Mouse (Mus musculus) intestine, embryonic 14.5 days (tissue): ENCODE data around the gene Cdh1. TPM values are rescaled to one million over a fixed set of nuclear protein-coding genes. Genes with fewer than 3 reads are reported as not detected.
A peak's percentile ranks its signal among the peaks of the same experiment; 100 is the strongest.

Experiments
- ATAC-seq: fragments of 200-750 bp; cut with Nextera tagmentation; replicated peaks from 2 replicates; pipeline ENCODE4 v1.8.0; 2017; ENCODE audit warnings: low read depth, moderate number of reproducible peaks, moderate TSS enrichment, moderate library complexity; ENCODE audit not compliant: low FRiP score, low TSS enrichment
- DNase-seq: peaks from one replicate; pipeline ENCODE4 v3.0.0-alpha.2; 2018; ENCODE audit warnings: low spot score
- H3K27ac ChIP-seq: fragments of 300-500 bp; sonication (generic); 2 replicates; pipeline ENCODE4 v1.5.1; 2014; ENCODE audit warnings: low read depth, mild to moderate bottlenecking, control low read depth
- H3K27me3 ChIP-seq: fragments of 300-500 bp; sonication (generic); replicated peaks from 2 replicates; pipeline ENCODE4 v1.6.1; 2014; ENCODE audit warnings: low read length, control low read depth; ENCODE audit not compliant: control insufficient read depth, insufficient read depth
- H3K36me3 ChIP-seq: fragments of 300-500 bp; sonication (generic); 2 replicates; pipeline ENCODE4 v1.6.1; 2014; ENCODE audit warnings: low read length, control low read depth; ENCODE audit not compliant: control insufficient read depth, insufficient read depth
- H3K4me1 ChIP-seq: fragments of 300-500 bp; sonication (generic); replicated peaks from 2 replicates; pipeline ENCODE4 v1.6.1; 2014; ENCODE audit warnings: low read length, control low read depth, mixed read lengths; ENCODE audit not compliant: control insufficient read depth, insufficient read depth
- H3K4me2 ChIP-seq: fragments of 300-500 bp; sonication (generic); 2 replicates; pipeline ENCODE4 v1.6.1; 2014; ENCODE audit warnings: low read length
- H3K4me3 ChIP-seq: fragments of 300-500 bp; sonication (generic); 2 replicates; pipeline ENCODE4 v1.5.1; 2014; ENCODE audit warnings: low read depth, low read length, control low read depth, mixed read lengths
- H3K9ac ChIP-seq: fragments of 300-500 bp; sonication (generic); 2 replicates; pipeline ENCODE4 v1.6.1; 2014; ENCODE audit warnings: mild to moderate bottlenecking, low read length
- H3K9me3 ChIP-seq: fragments of 300-500 bp; sonication (generic); 2 replicates; pipeline ENCODE4 v1.6.1; 2016; ENCODE audit warnings: low read length, control low read depth; ENCODE audit not compliant: control insufficient read depth
- WGBS: fragments of 180-500 bp; shearing (Covaris S2); extraction: QIAGEN DNeasy Blood & Tissue Kit; methylation state at CpG from one replicate; pipeline ENCODE4 v1.1.7; 2014; 5-methylcytosine and 5-hydroxymethylcytosine counted together
- polyA plus RNA-seq: library from polyadenylated mRNA; unstranded; fragments of >200 nt; fragmentation: Nextera tagmentation; extraction: Ambion mirVana; gene quantifications from 2 replicates; pipeline ENCODE4 v1.2.1, GENCODE M21; 2014

Gene Cdh1
- polyA plus RNA-seq, 1 experiment from 2014 or later, result 152 TPM

- ATAC-seq (peak; percentile 90), DNase-seq (peak; percentile 67)
- Histone ChIP-seq H3K27ac (peak overlapping the region; percentile 89), H3K4me3 (no peak overlapping the region), H3K36me3 (peaks cover 18% of the 10 kb centered on the region), H3K4me2 (no peak overlapping the region), H3K9ac (no peak overlapping the region), H3K4me1 (peaks cover 12% of the 10 kb centered on the region), H3K9me3 (no peaks in the 10 kb centered on the region), H3K27me3 (no peaks in the 10 kb centered on the region)
- 27% methylated on average over 9 of the region's 9 CpGs for WGBS
Observed at GRCm38 (mm10) chr8:106704901-106705321, 101.8 kb downstream of the Cdh1 start.

- WGBS, result 80% methylated on average over 6 of the region's 6 CpGs
Observed at GRCm38 (mm10) chr8:106706194-106706593, 103.0 kb downstream of the Cdh1 start.

GRCm38 (mm10) chr8:106710002-106710401, 106.9 kb downstream of the Cdh1 start:
- Histone ChIP-seq H3K9me3 (no peaks in the 10 kb centered on the region), H3K27me3 (no peaks in the 10 kb centered on the region), H3K4me1 (peaks cover 7% of the 10 kb centered on the region; the same call in 1 of the 2 replicates), H3K9ac (no peak overlapping the region), H3K4me3 (no peak overlapping the region), H3K4me2 (no peak overlapping the region), H3K36me3 (peaks cover 13% of the 10 kb centered on the region; the same call in 1 of the 2 replicates), H3K27ac (no peak overlapping the region)
- 97% methylated on average over 2 of the region's 2 CpGs for WGBS
- no peak for DNase-seq
- ATAC-seq, result no peak

More at GRCm38 (mm10) chr8:106706194-106706593, 103.0 kb downstream of the Cdh1 start:
- DNase-seq (no peak), ATAC-seq (no peak)
- H3K4me1 ChIP-seq, result peaks cover 12% of the 10 kb centered on the region
- peak overlapping the region; percentile 89 for H3K27ac ChIP-seq
- no peaks in the 10 kb centered on the region for H3K9me3 ChIP-seq
- H3K36me3 ChIP-seq, result peaks cover 15% of the 10 kb centered on the region; the same call in 1 of the 2 replicates
- H3K9ac ChIP-seq, result no peak overlapping the region
- no peak overlapping the region for H3K4me3 ChIP-seq
- no peaks in the 10 kb centered on the region for H3K27me3 ChIP-seq
- no peak overlapping the region for H3K4me2 ChIP-seq

GRCm38 (mm10) chr8:106712487-106712886, 109.3 kb downstream of the Cdh1 start:
- Histone ChIP-seq H3K9me3 (no peaks in the 10 kb centered on the region), H3K36me3 (peaks cover 13% of the 10 kb centered on the region; the same call in 1 of the 2 replicates), H3K4me1 (no peaks in the 10 kb centered on the region), H3K27ac (no peak overlapping the region), H3K27me3 (no peaks in the 10 kb centered on the region), H3K4me3 (no peak overlapping the region), H3K4me2 (no peak overlapping the region), H3K9ac (no peak overlapping the region)
- 90% methylated on average over 3 of the region's 3 CpGs for WGBS
- DNase-seq, result no peak
- no peak for ATAC-seq

- no peak overlapping the region for H3K9ac ChIP-seq
- H3K27me3 ChIP-seq, result no peaks in the 10 kb centered on the region
- DNase-seq (no peak), ATAC-seq (no peak)
- no peak overlapping the region for H3K27ac ChIP-seq
- H3K4me2 ChIP-seq, result no peak overlapping the region
- H3K4me1 ChIP-seq, result no peaks in the 10 kb centered on the region
- peaks cover 13% of the 10 kb centered on the region; the same call in 1 of the 2 replicates for H3K36me3 ChIP-seq
- 74% methylated on average over 4 of the region's 4 CpGs for WGBS
- no peak overlapping the region for H3K4me3 ChIP-seq
- no peaks in the 10 kb centered on the region for H3K9me3 ChIP-seq
Observed at GRCm38 (mm10) chr8:106714297-106714696, 111.1 kb downstream of the Cdh1 start.

GRCm38 (mm10) chr8:106718091-106718500, 114.9 kb downstream of the Cdh1 start:
- no peaks in the 10 kb centered on the region for H3K9me3 ChIP-seq
- H3K4me2 ChIP-seq, result peak overlapping the region; percentile 2

More at GRCm38 (mm10) chr8:106718091-106718500, 114.9 kb downstream of the Cdh1 start:
- 14% methylated on average over 17 of the region's 17 CpGs for WGBS
- no peaks in the 10 kb centered on the region for H3K27me3 ChIP-seq
- ATAC-seq (peak; percentile 66; the same call in 1 of the 2 replicates), DNase-seq (peak; percentile 84)
- H3K9ac ChIP-seq, result no peak overlapping the region
- H3K36me3 ChIP-seq, result peaks cover 15% of the 10 kb centered on the region
- no peak overlapping the region for H3K27ac ChIP-seq
- H3K4me1 ChIP-seq, result no peaks in the 10 kb centered on the region
- no peak overlapping the region for H3K4me3 ChIP-seq

Other genes starting within 250 kb of the Cdh1 start
- 21.2 and 23.0 TPM in 2 replicates for gene Zfp90, start 188.0 kb upstream of the Cdh1 start, polyA plus RNA-seq
- gene 6030452D12Rik, start 102.8 kb upstream of the Cdh1 start, polyA plus RNA-seq, result not detected in 2 replicates
- gene Cdh3, start 92.5 kb upstream of the Cdh1 start, polyA plus RNA-seq, result 16.1 and 19.2 TPM in 2 replicates
- 9.1 and 11.7 TPM in 2 replicates for gene Gm10073, start 29.9 kb upstream of the Cdh1 start, polyA plus RNA-seq
- gene Tango6, start 79.7 kb downstream of the Cdh1 start, polyA plus RNA-seq, result 9.1 and 10.9 TPM in 2 replicates